Mouse (Mus musculus): ENCODE measurements around the gene Cox6b2. TPM values are rescaled to one million over a fixed set of nuclear protein-coding genes. Genes with fewer than 3 reads are reported as not detected.
A peak's percentile ranks its signal among the peaks of the same experiment; 100 is the strongest.
"Not testable (repeated sequence)": the region's sequence is repeated elsewhere in the genome, so short reads cannot be mapped to it uniquely, and the experiment has no call there.

Cox6b2 gene
- polyA plus RNA-seq (2014; fragmentation: Nextera tagmentation; extraction: Ambion mirVana): 28.0 and 28.5 TPM in 2 replicates

DNA sequence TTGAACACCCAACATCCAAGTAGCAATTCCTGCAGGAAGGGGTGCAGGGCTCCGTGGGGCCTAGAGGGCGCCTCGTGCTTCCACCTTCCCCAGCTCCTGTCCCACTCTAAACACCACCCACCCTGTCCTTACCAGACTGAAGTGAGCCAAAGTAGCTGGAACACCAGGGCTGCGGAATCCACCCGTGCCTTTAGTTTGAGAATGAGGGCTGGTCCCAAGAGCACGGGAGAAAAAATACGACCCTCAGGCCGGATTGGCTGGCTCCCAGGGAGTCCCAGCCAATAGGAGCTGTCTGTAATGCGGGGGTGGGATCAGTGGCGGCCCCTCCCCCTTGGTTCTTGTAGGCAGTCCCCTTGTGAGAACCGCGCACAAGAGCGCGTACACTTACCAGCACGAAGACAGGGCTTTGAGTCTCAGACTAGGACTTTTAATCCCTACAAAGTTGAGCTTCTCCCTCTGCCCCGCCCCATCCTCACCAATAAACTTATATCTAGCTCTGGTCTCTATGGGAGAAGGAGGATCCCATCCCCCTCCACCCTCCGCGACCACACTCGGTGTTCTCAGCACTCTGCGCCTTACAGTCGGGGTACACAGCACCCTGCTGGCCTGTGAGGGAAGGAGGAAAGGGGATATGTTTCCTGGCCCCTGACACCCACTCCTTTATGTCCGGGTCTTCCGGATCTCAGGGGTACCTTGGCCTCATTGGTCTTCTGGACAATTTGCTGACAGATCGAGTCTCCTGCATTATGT is at the start of gene Cox6b2:
Gene Cox6b2 (minus strand): TSS at position 274 of the 750 bp plus-strand sequence.
- Histone ChIP-seq H3K4me1 (replicated peaks; ENCODE audit: control insufficient read depth, insufficient read depth, low read length) (0 out of 2 replicates have a peak, but pooled peaks cover 5% of the 10 kb centered on the region), H3K4me2 (replicated peaks; ENCODE audit: low read depth, low read length) (peak within 1 kb of the TSS; percentile 29), H3K9ac (ENCODE audit: low read depth, low read length) (peak within 1 kb of the TSS; percentile 5; the same call in 1 of the 2 replicates), H3K4me3 (ENCODE audit: low read depth, low read length) (peak within 1 kb of the TSS; percentile 24), H3K9me3 (ENCODE audit: control insufficient read depth, low read length) (no peaks in the 10 kb centered on the region), H3K36me3 (ENCODE audit: control insufficient read depth, insufficient read depth, low read length) (no peaks in the 10 kb centered on the region), H3K27me3 (ENCODE audit: control insufficient read depth, insufficient read depth, low read length) (no peaks in the 10 kb centered on the region), H3K27ac (ENCODE audit: low read depth, low read length) (no peak within 1 kb of the TSS)
- 3% methylated on average over 24 of the region's 24 CpGs for WGBS
- DNase-seq (ENCODE audit: low spot score) (peak; percentile 88), ATAC-seq (ENCODE audit: low FRiP score) (peak; percentile 97)

DNA sequence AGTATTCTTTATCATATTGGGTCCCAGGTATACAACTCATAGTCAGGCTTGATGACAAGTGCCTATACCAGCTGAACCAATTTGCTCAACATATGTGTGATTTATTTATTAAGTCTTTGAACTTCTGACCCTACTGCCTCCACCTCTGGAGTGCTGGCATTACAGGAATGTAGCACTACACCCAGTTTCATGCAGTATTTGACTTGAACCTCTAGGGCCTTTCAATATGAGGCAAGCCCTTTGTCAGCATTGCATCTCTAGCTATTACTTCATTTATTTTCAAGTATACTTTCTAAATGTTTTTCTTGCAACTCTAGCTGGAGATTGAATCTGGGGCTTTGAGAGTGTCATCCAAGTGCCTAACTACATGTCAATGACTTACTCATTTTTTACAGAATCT is 49.4 kb upstream of the Cox6b2 start:
- no peak overlapping the region for H3K4me3 ChIP-seq (ENCODE audit: low read depth, low read length)
- H3K9me3 ChIP-seq (ENCODE audit: control insufficient read depth, low read length): no peaks in the 10 kb centered on the region
- H3K4me2 ChIP-seq (replicated peaks; ENCODE audit: low read depth, low read length): no peak overlapping the region
- H3K9ac ChIP-seq (ENCODE audit: low read depth, low read length): no peak overlapping the region
- H3K4me1 ChIP-seq (replicated peaks; ENCODE audit: control insufficient read depth, insufficient read depth, low read length): no peaks in the 10 kb centered on the region
- H3K27me3 ChIP-seq (ENCODE audit: control insufficient read depth, insufficient read depth, low read length): no peaks in the 10 kb centered on the region
- H3K36me3 ChIP-seq (ENCODE audit: control insufficient read depth, insufficient read depth, low read length): peaks cover 7% of the 10 kb centered on the region
- ATAC-seq (ENCODE audit: low FRiP score): no peak
- no peak for DNase-seq (ENCODE audit: low spot score)
- H3K27ac ChIP-seq (ENCODE audit: low read depth, low read length): no peak overlapping the region

DNA sequence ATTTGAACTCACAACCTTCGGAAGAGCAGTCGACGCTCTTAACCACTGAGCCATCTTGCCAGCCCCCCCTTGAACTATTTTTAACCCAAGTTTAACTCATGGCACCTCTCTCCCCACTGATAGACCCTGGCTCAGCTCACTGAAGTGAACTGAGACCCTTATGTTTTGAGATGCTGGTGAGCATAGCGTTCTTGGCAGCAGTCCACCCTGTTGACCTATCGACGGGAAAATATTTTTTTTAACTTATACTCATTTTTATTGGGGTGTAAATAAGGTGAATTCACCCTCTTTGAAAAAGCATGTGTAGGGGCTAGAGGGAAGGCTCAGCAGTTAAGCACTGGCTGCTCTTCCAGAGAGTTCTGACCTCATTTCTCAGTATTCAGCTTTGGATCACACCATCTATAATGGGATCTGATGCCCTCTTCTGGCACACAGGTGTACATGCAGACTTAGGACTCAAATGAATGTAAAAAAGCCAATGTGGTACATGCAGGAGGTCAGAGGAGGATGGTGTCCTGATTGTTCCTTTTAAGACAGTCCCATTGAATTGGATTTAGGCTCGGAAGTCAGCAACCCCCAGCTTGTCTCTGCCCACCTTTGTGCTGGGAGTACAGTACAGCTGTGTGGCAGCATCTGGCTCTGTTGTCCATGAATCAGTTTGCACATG is 43.0 kb upstream of the Cox6b2 start:
- DNase-seq (ENCODE audit: low spot score): peak; percentile 50
- H3K36me3 ChIP-seq (ENCODE audit: control insufficient read depth, insufficient read depth, low read length): peaks cover 8% of the 10 kb centered on the region; the same call in 1 of the 2 replicates

DNA sequence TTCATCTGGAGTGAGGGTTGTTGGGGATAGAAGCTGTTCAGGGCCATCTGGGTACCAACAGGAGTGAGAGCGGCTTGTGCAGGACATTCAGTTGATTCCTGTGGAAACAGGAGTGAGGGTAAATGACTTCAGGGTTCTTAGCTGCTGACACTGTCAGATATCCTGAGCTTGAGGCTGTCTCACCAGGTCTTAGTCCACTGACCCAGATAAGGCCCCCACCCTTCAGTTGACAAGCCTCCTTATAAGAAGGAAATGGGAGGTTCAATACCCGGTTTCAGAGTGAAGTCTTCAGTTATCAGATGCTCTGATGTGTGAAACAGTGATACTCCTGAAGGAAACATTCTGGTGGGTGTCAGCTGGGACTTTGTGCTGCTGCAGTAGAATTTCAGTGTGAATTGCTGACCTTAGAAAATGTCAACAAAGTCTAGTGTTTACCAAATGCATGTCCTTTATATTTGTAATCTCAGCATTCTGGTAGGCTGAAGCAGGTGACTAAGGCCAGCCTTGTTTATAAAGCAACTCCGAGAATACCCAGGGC is 41.8 kb upstream of the Cox6b2 start:
- Histone ChIP-seq H3K27ac (ENCODE audit: low read depth, low read length) (no peak overlapping the region), H3K27me3 (ENCODE audit: control insufficient read depth, insufficient read depth, low read length) (peaks cover 5% of the 10 kb centered on the region; the same call in 1 of the 2 replicates), H3K9ac (ENCODE audit: low read depth, low read length) (no peak overlapping the region), H3K36me3 (ENCODE audit: control insufficient read depth, insufficient read depth, low read length) (peaks cover 8% of the 10 kb centered on the region; the same call in 1 of the 2 replicates), H3K4me1 (replicated peaks; ENCODE audit: control insufficient read depth, insufficient read depth, low read length) (no peaks in the 10 kb centered on the region), H3K4me2 (replicated peaks; ENCODE audit: low read depth, low read length) (no peak overlapping the region), H3K9me3 (ENCODE audit: control insufficient read depth, low read length) (no peaks in the 10 kb centered on the region), H3K4me3 (ENCODE audit: low read depth, low read length) (no peak overlapping the region)
- whole genome bisulfite sequencing: 79% methylated on average over 3 of the region's 3 CpGs
- DNase-seq (ENCODE audit: low spot score) (no peak), ATAC-seq (ENCODE audit: low FRiP score) (no peak)

More for the DNA sequence above, 43.0 kb upstream of the Cox6b2 start:
- Histone ChIP-seq H3K4me3 (ENCODE audit: low read depth, low read length) (no peak overlapping the region), H3K9me3 (ENCODE audit: control insufficient read depth, low read length) (no peaks in the 10 kb centered on the region), H3K4me1 (replicated peaks; ENCODE audit: control insufficient read depth, insufficient read depth, low read length) (no peaks in the 10 kb centered on the region), H3K27ac (ENCODE audit: low read depth, low read length) (0 out of 2 replicates have a peak overlapping the region, but pooled peaks have one; percentile 17), H3K9ac (ENCODE audit: low read depth, low read length) (no peak overlapping the region), H3K4me2 (replicated peaks; ENCODE audit: low read depth, low read length) (no peak overlapping the region), H3K27me3 (ENCODE audit: control insufficient read depth, insufficient read depth, low read length) (no peaks in the 10 kb centered on the region; the same call in 1 of the 2 replicates)
- ATAC-seq (ENCODE audit: low FRiP score): 0 out of 2 replicates have a peak, but pooled peaks have one; percentile 11
- 77% methylated on average over 7 of the region's 7 CpGs for WGBS

DNA sequence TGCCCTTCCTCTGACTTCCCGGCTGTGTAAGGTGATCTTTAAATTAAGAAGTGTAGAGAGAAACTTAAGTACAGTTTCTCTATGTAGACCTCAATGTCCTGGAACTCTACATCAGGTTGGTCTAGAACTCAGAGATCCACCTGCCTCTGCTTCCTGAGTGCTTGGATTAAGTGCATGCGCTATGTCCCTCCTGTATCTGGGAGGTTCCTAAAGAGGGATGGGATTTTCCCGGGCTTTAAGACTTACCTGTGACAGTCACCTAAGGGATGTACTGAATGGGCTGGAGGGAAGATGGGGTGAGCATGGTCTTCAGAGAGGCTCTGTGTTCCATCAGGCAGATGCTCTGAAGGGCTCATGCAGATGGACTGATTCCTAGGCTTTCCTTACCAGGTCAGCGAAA is 40.8 kb upstream of the Cox6b2 start:
- DNase-seq (ENCODE audit: low spot score) (no peak), ATAC-seq (ENCODE audit: low FRiP score) (no peak)
- H3K27me3 ChIP-seq (ENCODE audit: control insufficient read depth, insufficient read depth, low read length): peaks cover 6% of the 10 kb centered on the region; the same call in 1 of the 2 replicates
- no peak overlapping the region for H3K27ac ChIP-seq (ENCODE audit: low read depth, low read length)
- H3K4me2 ChIP-seq (replicated peaks; ENCODE audit: low read depth, low read length): peak overlapping the region; percentile 73
- H3K4me1 ChIP-seq (replicated peaks; ENCODE audit: control insufficient read depth, insufficient read depth, low read length): no peaks in the 10 kb centered on the region
- peak overlapping the region; percentile 89 for H3K4me3 ChIP-seq (ENCODE audit: low read depth, low read length)
- 44% methylated on average over 4 of the region's 4 CpGs for WGBS
- H3K36me3 ChIP-seq (ENCODE audit: control insufficient read depth, insufficient read depth, low read length): peaks cover 8% of the 10 kb centered on the region; the same call in 1 of the 2 replicates
- H3K9ac ChIP-seq (ENCODE audit: low read depth, low read length): peak overlapping the region; percentile 98
- H3K9me3 ChIP-seq (ENCODE audit: control insufficient read depth, low read length): no peaks in the 10 kb centered on the region

DNA sequence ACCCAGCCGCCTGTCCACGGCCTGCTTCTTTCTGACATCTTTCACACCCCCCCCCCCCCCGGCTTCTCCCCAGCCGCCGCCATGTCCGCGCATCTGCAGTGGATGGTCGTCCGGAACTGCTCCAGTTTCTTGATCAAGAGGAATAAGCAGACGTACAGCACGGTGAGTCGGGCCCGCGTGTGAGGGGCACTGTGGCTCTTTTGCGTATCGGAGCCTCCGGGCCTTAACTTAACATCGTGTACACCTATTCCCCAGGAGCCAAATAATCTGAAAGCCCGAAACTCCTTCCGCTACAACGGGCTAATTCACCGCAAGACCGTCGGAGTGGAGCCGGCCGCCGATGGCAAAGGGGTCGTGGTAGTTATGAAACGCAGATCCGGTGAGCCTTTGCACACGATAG is 40.4 kb upstream of the Cox6b2 start:
- H3K9me3 ChIP-seq (ENCODE audit: control insufficient read depth, low read length); H3K4me1 ChIP-seq (replicated peaks; ENCODE audit: control insufficient read depth, insufficient read depth, low read length); DNase-seq (ENCODE audit: low spot score); ATAC-seq (ENCODE audit: low FRiP score); H3K36me3 ChIP-seq (ENCODE audit: control insufficient read depth, insufficient read depth, low read length); H3K27me3 ChIP-seq (ENCODE audit: control insufficient read depth, insufficient read depth, low read length): not testable (repeated sequence)
- Histone ChIP-seq H3K4me3 (ENCODE audit: low read depth, low read length) (peak overlapping the region; percentile 89), H3K9ac (ENCODE audit: low read depth, low read length) (peak overlapping the region; percentile 98), H3K4me2 (replicated peaks; ENCODE audit: low read depth, low read length) (peak overlapping the region; percentile 73), H3K27ac (ENCODE audit: low read depth, low read length) (peak overlapping the region; percentile 88)
- under 1% methylated on average over 31 of the region's 31 CpGs for WGBS

DNA sequence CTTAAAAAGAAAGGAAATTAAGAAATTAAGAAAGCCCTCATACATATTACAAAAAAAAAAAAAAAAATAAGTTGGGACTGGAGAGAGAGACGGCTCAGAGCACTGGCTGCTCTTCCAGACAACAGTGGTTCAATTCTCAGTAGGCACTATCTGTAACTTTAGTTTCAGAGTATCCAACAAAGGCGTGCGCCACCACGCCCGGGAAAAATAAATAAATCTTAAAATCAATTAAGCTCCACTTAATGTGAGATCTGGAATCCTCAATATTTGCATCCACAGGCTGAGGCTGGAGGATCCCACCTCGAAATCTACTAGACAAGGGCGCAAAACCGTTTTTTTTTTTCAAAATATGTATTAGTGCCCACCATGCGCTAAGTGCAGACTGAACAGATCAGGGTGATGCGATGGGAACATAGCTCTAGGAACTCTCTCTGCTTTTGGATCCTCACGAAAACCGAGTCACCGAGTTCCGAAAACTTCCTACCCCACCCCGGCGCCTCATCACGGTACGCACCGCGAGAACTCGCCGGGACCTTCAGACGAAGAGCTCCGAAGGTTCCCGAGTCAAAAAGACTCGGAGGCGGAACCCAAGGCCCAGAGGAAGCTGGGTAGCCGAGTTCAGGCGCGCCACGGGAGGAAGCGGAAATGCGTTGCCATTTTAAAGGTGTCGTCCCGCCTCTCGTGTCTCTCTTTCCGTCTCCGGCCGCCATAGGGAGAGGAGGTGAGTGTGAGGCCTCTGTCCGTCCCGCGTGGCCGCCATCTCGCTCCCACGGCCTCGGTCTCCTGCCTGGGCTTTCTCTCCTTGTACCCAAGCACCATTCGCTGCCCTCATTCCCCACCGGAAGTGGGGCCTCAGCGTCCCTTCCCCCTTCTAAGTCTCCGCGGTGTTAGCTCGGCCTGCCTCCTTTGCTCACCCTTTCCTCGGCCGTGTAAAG is 39.7 kb upstream of the Cox6b2 start, which contains the start of gene Rpl28:
Gene Rpl28 (plus strand): TSS at position 597 of the 935 bp plus-strand sequence.
- Histone ChIP-seq H3K27ac (ENCODE audit: low read depth, low read length) (peak within 1 kb of the TSS; percentile 88), H3K4me2 (replicated peaks; ENCODE audit: low read depth, low read length) (peak within 1 kb of the TSS; percentile 73), H3K4me3 (ENCODE audit: low read depth, low read length) (peak within 1 kb of the TSS; percentile 89), H3K9me3 (ENCODE audit: control insufficient read depth, low read length) (no peaks in the 10 kb centered on the region), H3K4me1 (replicated peaks; ENCODE audit: control insufficient read depth, insufficient read depth, low read length) (no peaks in the 10 kb centered on the region), H3K27me3 (ENCODE audit: control insufficient read depth, insufficient read depth, low read length) (peaks cover 6% of the 10 kb centered on the region; the same call in 1 of the 2 replicates), H3K9ac (ENCODE audit: low read depth, low read length) (peak within 1 kb of the TSS; percentile 98), H3K36me3 (ENCODE audit: control insufficient read depth, insufficient read depth, low read length) (peaks cover 7% of the 10 kb centered on the region; the same call in 1 of the 2 replicates)
- peak; percentile 91 for ATAC-seq (ENCODE audit: low FRiP score)
- 1% methylated on average over 54 of the region's 54 CpGs for WGBS
- peak; percentile 97 for DNase-seq (ENCODE audit: low spot score)
